Mouse (Mus musculus) erythroblast, embryonic 14.5 days (primary cell): ENCODE data around the gene Lmo3.

Experiments used
- GATA1 ChIP-seq: IDR thresholded peaks from 2 replicates; pipeline ENCODE4 v1.6.1; 2012; ENCODE audit warnings: low read length, inconsistent platforms, mixed read lengths
- TAL1 ChIP-seq: IDR thresholded peaks from 3 replicates; pipeline ENCODE4 v1.6.1; 2012; ENCODE audit warnings: low read length, inconsistent platforms, mixed read lengths

- no peak for TF ChIP-seq GATA1
- no peak for TF ChIP-seq TAL1
Measured at GRCm38 (mm10) chr6:138563416-138563815, 18.4 kb downstream of the Lmo3 start.
